Mouse (Mus musculus): ENCODE results near the gene Rassf10. TPM values are rescaled to one million over a fixed set of nuclear protein-coding genes. Genes with fewer than 3 reads are reported as not detected.
A peak's percentile ranks its signal among the peaks of the same experiment; 100 is the strongest.

Rassf10 gene
- not detected in 2 replicates for polyA plus RNA-seq (2012; ENCODE audit: insufficient read depth, low replicate concordance)

- Histone ChIP-seq H3K4me3 (replicated peaks) (peak within 1 kb of the TSS; percentile 62), H3K9me3 (peaks cover 18% of the 10 kb centered on the region), H3K4me1 (peaks cover 7% of the 10 kb centered on the region; the same call in 1 of the 2 replicates), H3K36me3 (replicated peaks; ENCODE audit: low read length) (no peaks in the 10 kb centered on the region), H3K27me3 (replicated peaks) (peaks cover 61% of the 10 kb centered on the region)
- no peak for TF ChIP-seq GATA1 (IDR thresholded peaks at IDR 0.05; ENCODE audit: borderline replicate concordance, low read length)
- TF ChIP-seq FLI1 (IDR thresholded peaks at IDR 0.05; ENCODE audit: low read length): no peak
Measured at GRCm38 (mm10) chr7:112953777-112954291, at the start of gene Rassf10. Rassf10 (plus strand) TSS chr7:112953962.

- Histone ChIP-seq H3K4me3 (replicated peaks) (no peak overlapping the region), H3K36me3 (replicated peaks; ENCODE audit: low read length) (no peaks in the 10 kb centered on the region), H3K27me3 (replicated peaks) (no peaks in the 10 kb centered on the region), H3K4me1 (no peaks in the 10 kb centered on the region), H3K9me3 (no peaks in the 10 kb centered on the region)
- TF ChIP-seq GATA1 (IDR thresholded peaks at IDR 0.05; ENCODE audit: borderline replicate concordance, low read length) (no peak), FLI1 (IDR thresholded peaks at IDR 0.05; ENCODE audit: low read length) (no peak)
Measured at GRCm38 (mm10) chr7:112906848-112907247, 46.9 kb upstream of the Rassf10 start.

- no peaks in the 10 kb centered on the region for H3K9me3 ChIP-seq
- H3K4me1 ChIP-seq: no peaks in the 10 kb centered on the region
- H3K4me3 ChIP-seq (replicated peaks): no peak overlapping the region
- no peaks in the 10 kb centered on the region for H3K27me3 ChIP-seq (replicated peaks)
- no peak for TF ChIP-seq FLI1 (IDR thresholded peaks at IDR 0.05; ENCODE audit: low read length)
- TF ChIP-seq GATA1 (IDR thresholded peaks at IDR 0.05; ENCODE audit: borderline replicate concordance, low read length): no peak
- no peaks in the 10 kb centered on the region for H3K36me3 ChIP-seq (replicated peaks; ENCODE audit: low read length)
Measured at GRCm38 (mm10) chr7:112907468-112907867, 46.3 kb upstream of the Rassf10 start.

- H3K27me3 ChIP-seq (replicated peaks): no peaks in the 10 kb centered on the region
- no peak overlapping the region for H3K4me3 ChIP-seq (replicated peaks)
- no peaks in the 10 kb centered on the region for H3K36me3 ChIP-seq (replicated peaks; ENCODE audit: low read length)
- no peaks in the 10 kb centered on the region for H3K9me3 ChIP-seq
- H3K4me1 ChIP-seq: no peaks in the 10 kb centered on the region
- TF ChIP-seq FLI1 (IDR thresholded peaks at IDR 0.05; ENCODE audit: low read length) (no peak), GATA1 (IDR thresholded peaks at IDR 0.05; ENCODE audit: borderline replicate concordance, low read length) (no peak)
Measured at GRCm38 (mm10) chr7:112909164-112909563, 44.6 kb upstream of the Rassf10 start.

- Histone ChIP-seq H3K36me3 (replicated peaks; ENCODE audit: low read length) (no peaks in the 10 kb centered on the region), H3K9me3 (no peaks in the 10 kb centered on the region), H3K4me3 (replicated peaks) (no peak overlapping the region), H3K4me1 (no peaks in the 10 kb centered on the region), H3K27me3 (replicated peaks) (peaks cover 8% of the 10 kb centered on the region)
- TF ChIP-seq GATA1 (IDR thresholded peaks at IDR 0.05; ENCODE audit: borderline replicate concordance, low read length) (no peak), FLI1 (IDR thresholded peaks at IDR 0.05; ENCODE audit: low read length) (no peak)
Measured at GRCm38 (mm10) chr7:112912969-112913368, 40.8 kb upstream of the Rassf10 start.

GRCm38 (mm10) chr7:112915571-112915970 lies 38.2 kb upstream of the Rassf10 start:
- Histone ChIP-seq H3K4me3 (replicated peaks) (no peak overlapping the region), H3K27me3 (replicated peaks) (peaks cover 11% of the 10 kb centered on the region), H3K9me3 (no peaks in the 10 kb centered on the region), H3K36me3 (replicated peaks; ENCODE audit: low read length) (no peaks in the 10 kb centered on the region), H3K4me1 (no peaks in the 10 kb centered on the region)
- no peak for TF ChIP-seq GATA1 (IDR thresholded peaks at IDR 0.05; ENCODE audit: borderline replicate concordance, low read length)
- TF ChIP-seq FLI1 (IDR thresholded peaks at IDR 0.05; ENCODE audit: low read length): no peak

GRCm38 (mm10) chr7:112917613-112918278 lies 36.0 kb upstream of the Rassf10 start:
- no peak for TF ChIP-seq FLI1 (IDR thresholded peaks at IDR 0.05; ENCODE audit: low read length)
- TF ChIP-seq GATA1 (IDR thresholded peaks at IDR 0.05; ENCODE audit: borderline replicate concordance, low read length): no peak
- Histone ChIP-seq H3K4me3 (replicated peaks) (no peak overlapping the region), H3K27me3 (replicated peaks) (peaks cover 13% of the 10 kb centered on the region), H3K9me3 (no peaks in the 10 kb centered on the region), H3K36me3 (replicated peaks; ENCODE audit: low read length) (no peaks in the 10 kb centered on the region), H3K4me1 (no peaks in the 10 kb centered on the region)

GRCm38 (mm10) chr7:112918279-112918991 lies 35.3 kb upstream of the Rassf10 start:
- Histone ChIP-seq H3K36me3 (replicated peaks; ENCODE audit: low read length) (no peaks in the 10 kb centered on the region), H3K4me1 (no peaks in the 10 kb centered on the region), H3K4me3 (replicated peaks) (no peak overlapping the region), H3K9me3 (no peaks in the 10 kb centered on the region), H3K27me3 (replicated peaks) (peaks cover 17% of the 10 kb centered on the region)
- no peak for TF ChIP-seq FLI1 (IDR thresholded peaks at IDR 0.05; ENCODE audit: low read length)
- TF ChIP-seq GATA1 (IDR thresholded peaks at IDR 0.05; ENCODE audit: borderline replicate concordance, low read length): no peak

GRCm38 (mm10) chr7:112919845-112920244 lies 33.9 kb upstream of the Rassf10 start:
- no peaks in the 10 kb centered on the region for H3K4me1 ChIP-seq

GRCm38 (mm10) chr7:112922801-112923200 lies 31.0 kb upstream of the Rassf10 start:
- peaks cover 12% of the 10 kb centered on the region for H3K27me3 ChIP-seq (replicated peaks)
- no peaks in the 10 kb centered on the region for H3K4me1 ChIP-seq
- no peaks in the 10 kb centered on the region for H3K9me3 ChIP-seq
- no peak overlapping the region for H3K4me3 ChIP-seq (replicated peaks)
- H3K36me3 ChIP-seq (replicated peaks; ENCODE audit: low read length): no peaks in the 10 kb centered on the region
- no peak for TF ChIP-seq GATA1 (IDR thresholded peaks at IDR 0.05; ENCODE audit: borderline replicate concordance, low read length)
- no peak for TF ChIP-seq FLI1 (IDR thresholded peaks at IDR 0.05; ENCODE audit: low read length)

More at GRCm38 (mm10) chr7:112919845-112920244, 33.9 kb upstream of the Rassf10 start:
- peaks cover 18% of the 10 kb centered on the region for H3K27me3 ChIP-seq (replicated peaks)
- no peak for TF ChIP-seq GATA1 (IDR thresholded peaks at IDR 0.05; ENCODE audit: borderline replicate concordance, low read length)
- no peak for TF ChIP-seq FLI1 (IDR thresholded peaks at IDR 0.05; ENCODE audit: low read length)
- no peak overlapping the region for H3K4me3 ChIP-seq (replicated peaks)
- no peaks in the 10 kb centered on the region for H3K36me3 ChIP-seq (replicated peaks; ENCODE audit: low read length)
- H3K9me3 ChIP-seq: no peaks in the 10 kb centered on the region
